Mouse (Mus musculus) ovary, postnatal 10 days (tissue): ENCODE data around the gene Tnip3.

Source experiments
- DNase-seq: peaks from one replicate; pipeline ENCODE4 v3.0.0; 2022; ENCODE audit warnings: low spot score

Gene Tnip3

GRCm38 (mm10) chr6:65585333-65586053 lies 60.4 kb downstream of the Tnip3 start:
- DNase-seq = no peak

DNA sequence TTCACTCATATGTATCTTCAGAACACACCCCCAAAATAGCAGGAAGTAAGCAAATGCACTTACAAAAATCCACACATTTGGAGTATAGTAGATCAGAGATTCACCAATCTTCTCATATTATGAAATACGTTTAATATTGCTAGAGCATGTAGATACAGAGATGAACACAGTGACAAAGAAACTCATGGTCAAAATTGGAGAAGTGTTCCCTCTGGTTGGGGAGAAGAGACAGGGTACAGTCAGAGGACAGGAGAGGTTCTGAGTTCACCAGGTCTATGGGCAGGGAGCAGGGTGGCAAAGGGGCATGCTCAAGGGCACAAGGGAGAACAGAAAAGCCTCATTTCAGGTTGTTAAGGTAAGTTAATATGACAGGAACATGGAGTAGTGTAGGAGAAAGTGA lies 63.7 kb downstream of the Tnip3 start:
- DNase-seq = no peak

DNA sequence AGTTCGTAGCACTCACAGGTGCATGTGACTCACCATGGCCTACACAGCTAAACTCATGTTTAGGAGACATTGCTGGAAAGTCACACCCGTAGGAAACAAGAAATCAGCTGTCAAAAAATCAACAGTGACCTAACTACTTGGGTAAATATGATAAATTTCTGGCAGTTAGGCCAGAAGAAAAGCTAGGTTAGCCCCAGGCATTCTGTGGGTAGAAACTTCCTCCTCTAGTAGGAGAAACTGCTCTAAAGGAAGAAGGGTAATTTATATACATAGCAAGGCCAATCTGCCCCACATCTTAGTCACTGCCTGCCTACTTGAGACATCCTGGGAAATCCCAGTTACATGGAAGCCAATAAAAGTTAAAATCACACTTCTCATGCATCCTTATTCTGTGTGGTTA lies 64.9 kb downstream of the Tnip3 start:
- no peak for DNase-seq

DNA sequence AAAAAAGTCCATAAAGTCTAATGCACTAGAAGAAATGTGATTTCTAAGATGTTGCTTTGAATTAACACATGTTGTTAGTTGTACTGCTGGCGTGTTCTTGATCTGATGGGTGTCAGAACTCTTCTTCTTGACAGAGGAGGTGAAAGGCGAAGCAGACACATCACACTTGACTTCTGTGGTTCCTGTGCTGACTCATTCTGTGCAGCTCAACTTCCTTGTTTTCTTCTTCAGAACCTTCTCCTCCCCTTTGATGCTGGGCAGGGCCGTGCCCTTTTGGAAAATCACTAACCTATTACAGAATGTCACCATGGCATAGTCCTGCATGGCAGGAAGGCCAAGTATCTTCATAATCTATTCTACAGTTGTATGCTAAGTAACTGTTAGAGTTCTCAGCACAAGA lies 69.1 kb downstream of the Tnip3 start:
- no peak for DNase-seq

DNA sequence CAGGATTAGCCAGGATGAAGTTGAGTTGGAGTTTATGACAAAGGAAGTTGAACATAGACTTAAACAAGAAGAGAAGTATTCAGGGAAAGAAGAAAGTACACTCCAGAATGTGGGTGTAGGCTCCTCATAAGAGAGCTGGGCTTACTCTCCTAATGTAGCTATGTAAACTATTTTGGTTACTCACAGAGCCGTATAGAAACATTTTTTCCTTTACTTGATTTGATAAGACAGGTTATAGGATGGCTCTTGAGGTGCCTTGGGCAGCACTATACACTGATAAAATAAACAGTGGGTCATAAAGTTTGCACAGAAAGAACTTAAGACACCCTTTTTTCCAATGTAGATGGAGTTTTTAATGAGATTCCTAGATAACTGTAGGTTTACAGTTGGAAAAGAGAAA lies 70.3 kb downstream of the Tnip3 start:
- no peak for DNase-seq

DNA sequence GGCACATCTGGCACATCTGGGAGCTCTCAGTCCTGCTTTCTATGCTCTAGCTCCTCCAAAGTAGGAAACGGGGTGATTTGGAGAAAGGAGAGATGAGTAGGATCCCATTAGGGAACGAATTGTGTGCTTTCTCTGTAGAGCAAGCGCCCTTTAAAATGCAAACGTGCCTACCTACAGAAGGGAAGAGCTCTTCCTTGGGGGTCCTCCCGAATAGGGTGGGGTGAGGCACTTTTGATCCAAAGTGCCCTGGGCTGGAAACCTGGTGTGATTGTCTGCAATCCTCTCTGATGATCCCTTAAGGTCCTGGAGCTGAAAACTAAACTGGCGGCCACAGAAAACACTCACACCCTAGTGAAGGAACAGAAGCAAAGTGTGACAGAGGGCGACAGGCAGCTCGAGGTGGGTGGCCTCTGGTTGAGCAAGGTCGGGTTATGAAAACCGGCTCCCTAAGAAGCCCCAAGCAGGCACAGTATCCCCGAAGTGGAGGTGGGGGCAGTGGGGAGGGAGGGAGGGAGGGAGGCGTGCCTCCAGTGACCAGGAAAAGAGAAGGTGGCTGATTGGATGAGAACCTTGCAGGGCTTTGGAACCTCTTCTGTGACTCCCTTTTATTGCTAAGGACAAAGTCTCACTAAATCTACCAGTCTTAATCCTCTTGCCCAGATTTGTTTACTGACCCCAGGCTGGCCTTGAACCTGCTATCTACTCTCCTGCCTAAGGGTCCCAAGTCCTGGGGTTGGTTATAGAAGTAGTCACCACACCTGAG lies 72.1 kb downstream of the Tnip3 start:
- DNase-seq = no peak

DNA sequence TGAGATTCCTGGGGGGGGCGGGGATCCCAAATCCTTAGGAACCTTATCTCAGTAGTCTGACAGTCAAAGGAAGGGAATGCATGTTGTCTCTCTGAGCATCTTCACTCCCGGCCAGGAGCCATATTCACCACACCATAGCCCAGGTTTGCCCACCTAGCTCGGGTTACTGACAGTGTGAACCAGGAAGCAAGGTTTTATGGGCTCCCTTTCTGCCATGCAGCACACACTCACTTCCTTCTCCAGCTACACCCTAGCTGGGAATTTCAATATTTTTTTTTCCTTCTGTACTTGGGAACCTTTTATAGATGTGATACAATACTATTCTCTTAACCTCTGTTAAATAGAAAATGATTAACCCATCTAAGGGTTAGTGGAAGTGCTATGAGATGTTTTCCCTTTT lies 73.4 kb downstream of the Tnip3 start:
- no peak for DNase-seq

GRCm38 (mm10) chr6:65599865-65600739 lies 75.0 kb downstream of the Tnip3 start:
- DNase-seq = no peak

GRCm38 (mm10) chr6:65600887-65601286 lies 75.8 kb downstream of the Tnip3 start:
- no peak for DNase-seq

DNA sequence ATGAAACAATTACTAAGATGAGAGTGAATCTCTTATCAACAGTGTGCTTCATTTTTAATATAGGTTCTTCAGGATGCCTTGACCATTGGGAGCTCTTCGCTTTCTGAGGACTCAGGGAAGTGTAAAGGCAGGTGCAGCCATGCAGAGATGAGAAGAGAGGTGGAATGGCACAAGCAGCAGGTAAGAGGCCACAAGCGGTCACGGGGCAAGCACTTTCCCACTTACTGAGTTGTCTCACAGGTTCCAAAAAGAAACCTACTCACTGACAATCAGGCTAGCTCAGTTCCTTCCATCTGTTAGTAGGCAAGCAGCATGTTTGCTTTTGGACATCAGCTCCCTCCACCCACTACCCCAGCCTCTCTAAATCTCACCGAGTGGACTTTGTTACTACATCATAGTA lies 80.7 kb downstream of the Tnip3 start:
- no peak for DNase-seq

- DNase-seq = no peak
These were observed 81.8 kb downstream of the Tnip3 start for GRCm38 (mm10) chr6:65606946-65607345.

- no peak for DNase-seq
These were observed 86.7 kb downstream of the Tnip3 start for GRCm38 (mm10) chr6:65611834-65612233.

GRCm38 (mm10) chr6:65613924-65614585 lies 88.9 kb downstream of the Tnip3 start:
- DNase-seq = no peak

DNA sequence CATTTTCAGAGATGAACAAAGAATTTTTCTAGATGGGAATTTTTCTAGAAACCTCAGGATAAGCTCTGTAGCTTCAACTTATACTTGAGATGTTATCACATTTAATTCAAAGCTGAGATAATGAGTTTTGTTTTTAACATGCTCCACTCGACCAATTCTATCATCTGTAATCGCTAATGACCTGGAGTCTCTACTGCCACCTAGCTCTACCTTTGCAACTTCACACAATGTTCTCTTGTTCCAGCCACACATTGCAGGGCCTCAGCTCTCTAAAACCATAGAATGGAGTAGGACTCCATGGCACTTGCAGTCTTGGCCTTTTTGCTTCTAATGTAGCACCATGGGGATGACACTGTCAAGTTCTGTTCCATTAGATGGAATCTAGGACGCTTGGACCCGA lies 90.5 kb downstream of the Tnip3 start:
- no peak for DNase-seq

DNA sequence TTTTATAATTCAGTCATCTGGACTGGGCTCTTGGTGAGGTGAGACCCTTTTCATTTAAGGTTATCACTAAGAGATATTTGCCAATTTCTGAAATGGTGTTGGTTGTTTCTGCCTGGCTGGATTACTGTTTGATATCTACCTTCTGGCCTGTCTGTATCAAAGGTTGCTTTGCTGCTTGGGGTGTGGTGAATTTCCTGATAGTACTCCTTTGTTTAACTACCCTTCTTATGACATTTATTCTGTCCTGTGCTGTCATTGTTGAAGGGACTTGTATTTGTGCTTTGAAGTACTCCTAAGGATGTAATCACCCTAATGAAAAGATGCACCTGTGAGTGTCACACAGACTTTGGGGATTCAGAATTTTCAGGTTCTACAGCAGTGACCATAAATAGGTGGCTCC lies 96.1 kb downstream of the Tnip3 start:
- no peak for DNase-seq

DNA sequence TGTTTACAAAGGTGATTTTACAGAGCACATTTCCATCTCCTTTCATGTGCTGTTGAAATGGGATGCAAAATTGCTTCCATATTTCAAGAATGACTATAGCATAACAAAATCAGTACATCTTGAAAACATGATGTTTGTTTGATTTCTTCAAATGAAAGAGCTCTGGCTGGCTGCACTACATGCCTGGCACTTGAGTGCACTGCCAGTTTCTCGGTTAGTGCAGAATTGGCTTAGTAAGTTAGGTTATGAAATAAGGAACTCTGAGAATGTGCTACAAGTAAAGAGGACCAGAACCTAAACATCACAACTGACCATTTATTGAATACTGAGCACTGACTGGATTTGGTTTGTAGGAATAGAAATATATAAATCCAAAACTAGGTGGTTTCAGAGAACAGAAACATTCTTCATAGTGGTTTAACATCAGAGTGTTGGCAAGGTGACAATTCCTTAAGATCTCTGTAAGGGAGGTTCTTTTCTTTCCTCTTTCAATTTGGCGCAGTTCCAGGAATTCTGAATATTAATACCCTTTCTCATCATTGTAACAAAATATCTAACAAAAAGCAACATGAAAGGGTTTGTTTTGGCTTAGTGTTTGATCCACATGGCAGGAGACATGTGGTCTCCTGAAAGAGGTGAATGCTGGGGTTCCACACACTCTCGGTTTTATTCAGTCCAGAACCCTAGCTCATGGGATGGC lies 98.1 kb downstream of the Tnip3 start:
- no peak for DNase-seq

GRCm38 (mm10) chr6:65630578-65630977 lies 105.5 kb downstream of the Tnip3 start:
- no peak for DNase-seq

GRCm38 (mm10) chr6:65632184-65632583 lies 107.1 kb downstream of the Tnip3 start:
- no peak for DNase-seq

GRCm38 (mm10) chr6:65642431-65642830 lies 117.3 kb downstream of the Tnip3 start:
- no peak for DNase-seq

DNA sequence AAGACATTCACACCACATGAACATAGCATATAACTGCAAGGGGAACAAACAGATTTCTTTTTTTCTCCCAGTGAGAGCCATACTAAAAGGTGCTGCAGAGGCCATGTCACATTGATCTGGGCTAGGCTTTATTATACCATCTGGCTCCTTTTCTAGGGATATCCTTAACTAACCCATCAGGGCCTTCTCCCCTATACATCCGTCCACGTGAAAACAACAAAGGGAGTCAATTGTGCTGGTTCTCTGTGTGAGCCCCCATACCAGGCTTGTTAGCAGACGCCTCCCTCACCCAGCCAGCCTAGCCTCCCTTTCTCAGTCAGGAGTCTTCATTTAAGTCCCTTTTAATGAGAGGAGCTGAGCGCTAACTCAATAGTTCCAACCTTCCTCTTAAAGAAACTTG lies 119.0 kb downstream of the Tnip3 start:
- DNase-seq = no peak

GRCm38 (mm10) chr6:65646408-65646807 lies 121.3 kb downstream of the Tnip3 start:
- no peak for DNase-seq

DNA sequence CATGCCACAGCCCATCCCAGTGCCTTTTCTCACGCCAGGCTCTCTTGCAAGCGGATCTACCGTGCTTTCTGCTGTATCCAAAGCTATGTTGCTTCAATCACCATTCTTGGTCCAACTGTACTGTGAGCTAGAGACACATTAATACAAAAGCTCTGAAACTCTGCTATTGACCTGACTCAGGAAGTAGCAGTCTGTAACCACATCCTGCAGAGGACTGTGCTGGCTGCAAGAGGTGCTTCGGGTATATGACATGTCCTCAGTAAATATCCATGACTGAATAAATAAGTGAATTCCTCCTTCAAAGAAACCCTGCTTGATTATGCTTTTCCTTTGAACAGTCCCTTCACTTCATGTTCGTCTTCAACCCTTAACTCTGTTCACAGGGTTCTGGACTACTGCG lies 122.6 kb downstream of the Tnip3 start:
- DNase-seq = no peak
